Mouse (Mus musculus): Measurements from ENCODE around the gene Nsmf. TPM values are rescaled to one million over a fixed set of nuclear protein-coding genes. Genes with fewer than 3 reads are reported as not detected.

Gene Nsmf
- total RNA-seq, 2 experiments from 2014 or later, result 2.1 to 2.5 TPM

DNA sequence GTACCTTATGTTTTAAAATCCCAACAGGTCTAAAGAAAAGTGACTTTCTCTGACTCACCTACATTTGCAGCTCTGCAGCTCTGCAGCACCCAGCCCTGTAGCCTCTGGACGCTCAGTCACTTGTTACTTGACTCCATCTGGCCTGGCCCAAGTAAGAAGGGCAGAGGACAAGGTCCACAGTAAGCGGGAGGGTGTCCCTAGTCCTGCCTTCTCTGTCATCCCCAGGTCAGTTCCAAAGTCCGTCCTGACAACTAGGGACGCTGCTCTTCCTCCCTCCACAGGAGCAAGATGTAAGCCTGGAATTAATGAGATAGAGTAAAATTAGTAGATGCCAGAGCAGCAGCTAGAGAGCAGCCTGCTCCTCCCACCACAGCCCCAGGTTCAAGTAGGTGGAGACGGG lies 25.9 kb downstream of the Nsmf start, which contains the start of gene Entpd8:
Gene Entpd8 (plus strand): TSS at position 229 of the 400 bp plus-strand sequence.
- ATAC-seq (replicated peaks; ENCODE audit: low FRiP score, poor library complexity, severe bottlenecking), result no peak

DNA sequence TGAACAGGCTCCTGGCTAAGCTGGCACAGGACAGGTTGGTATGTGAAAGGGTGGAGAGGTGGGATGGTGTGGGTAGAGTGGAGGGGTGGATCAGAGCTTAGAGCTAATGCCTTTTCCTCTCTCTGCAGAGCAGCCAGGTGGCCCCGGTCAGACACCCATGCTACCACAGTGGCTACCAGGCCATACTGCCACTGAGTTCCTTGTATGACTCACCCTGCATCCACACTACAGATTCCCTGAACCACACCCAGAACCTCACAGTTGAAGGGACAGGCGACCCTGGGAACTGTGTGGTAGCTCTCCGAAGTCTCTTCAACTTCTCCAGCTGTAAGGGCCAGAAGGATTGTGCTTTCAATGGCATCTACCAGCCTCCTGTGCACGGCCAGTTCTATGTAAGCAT lies 29.5 kb downstream of the Nsmf start:
- ATAC-seq (replicated peaks; ENCODE audit: low FRiP score, poor library complexity, severe bottlenecking), result no peak

DNA sequence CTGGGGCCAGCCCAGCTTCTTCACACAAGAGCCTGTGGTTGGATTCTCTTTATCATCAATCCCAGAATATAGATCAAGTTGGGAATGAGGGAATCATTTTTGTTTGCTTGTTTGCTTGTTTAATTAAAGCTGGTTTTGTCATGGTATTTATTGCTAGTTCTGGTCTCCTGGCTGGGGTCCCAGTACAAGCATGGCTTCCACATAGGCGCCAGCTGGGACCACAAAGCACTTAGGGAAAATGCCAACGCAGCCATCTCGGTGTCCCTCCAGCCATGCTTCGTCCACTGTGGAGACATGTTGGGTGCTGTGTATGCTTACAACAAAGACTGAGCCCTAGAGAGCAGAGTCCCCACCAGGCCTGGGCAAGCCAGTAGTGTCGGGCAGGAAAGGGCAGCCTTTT lies 31.4 kb downstream of the Nsmf start:
- no peak for ATAC-seq (replicated peaks; ENCODE audit: low FRiP score, poor library complexity, severe bottlenecking)

DNA sequence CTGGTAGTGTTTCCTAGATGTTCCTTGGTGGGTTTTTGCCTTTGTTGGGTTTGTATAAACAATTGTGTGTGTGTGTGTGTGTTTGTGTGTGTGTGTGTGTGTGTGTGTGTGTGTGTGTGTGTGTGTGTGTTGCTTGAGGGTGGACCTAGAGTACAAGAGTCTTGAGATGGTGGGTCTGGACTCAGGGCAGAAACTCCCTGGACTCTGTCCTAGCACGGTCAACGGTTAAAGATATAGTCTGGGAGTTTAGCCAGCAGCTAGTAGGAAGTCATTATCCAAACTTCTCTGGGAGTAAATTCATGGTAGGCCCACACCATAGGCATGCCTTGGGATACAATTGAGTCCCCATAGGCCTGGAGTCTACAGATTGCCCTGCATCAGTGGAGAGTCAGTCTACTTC lies 33.7 kb downstream of the Nsmf start:
- ATAC-seq (replicated peaks; ENCODE audit: low FRiP score, poor library complexity, severe bottlenecking), result no peak

DNA sequence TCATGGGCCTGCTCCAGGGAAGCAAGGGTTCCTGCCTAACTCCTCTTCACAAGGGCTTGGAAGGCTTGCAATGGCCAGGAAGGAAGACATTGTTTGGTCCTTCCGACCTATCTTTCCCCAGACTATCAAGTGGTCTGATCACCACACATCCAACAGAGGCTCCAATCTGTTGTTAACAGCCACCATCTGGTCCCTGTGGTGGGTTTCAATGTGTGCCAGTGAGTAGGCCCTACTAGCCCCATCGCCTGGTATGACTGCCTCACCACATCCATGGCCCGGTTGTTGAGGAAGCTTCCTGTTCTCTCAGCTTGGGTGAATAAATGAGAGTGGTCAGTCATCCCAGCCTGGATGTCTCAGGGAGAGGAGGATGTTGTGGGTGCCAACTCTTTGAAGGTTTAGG lies 34.5 kb downstream of the Nsmf start:
- ATAC-seq (replicated peaks; ENCODE audit: low FRiP score, poor library complexity, severe bottlenecking), result no peak

DNA sequence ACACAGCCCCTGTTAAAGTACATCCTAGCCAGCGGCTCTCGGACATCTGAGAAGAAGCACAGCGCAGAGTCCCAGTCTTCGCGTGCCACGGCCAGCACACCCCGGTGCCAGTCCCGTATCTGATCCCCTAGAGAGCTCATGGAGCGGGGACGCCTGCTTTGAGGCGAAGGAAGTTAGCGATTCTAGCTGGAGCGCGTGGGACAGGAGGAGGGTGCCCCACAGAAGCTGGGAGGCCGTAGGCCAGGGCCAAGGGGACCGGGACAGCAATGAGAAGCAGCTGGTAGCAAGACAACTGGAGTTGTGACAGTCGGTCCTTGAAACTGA lies 40.6 kb downstream of the Nsmf start:
- no peak for ATAC-seq (replicated peaks; ENCODE audit: low FRiP score, poor library complexity, severe bottlenecking)

DNA sequence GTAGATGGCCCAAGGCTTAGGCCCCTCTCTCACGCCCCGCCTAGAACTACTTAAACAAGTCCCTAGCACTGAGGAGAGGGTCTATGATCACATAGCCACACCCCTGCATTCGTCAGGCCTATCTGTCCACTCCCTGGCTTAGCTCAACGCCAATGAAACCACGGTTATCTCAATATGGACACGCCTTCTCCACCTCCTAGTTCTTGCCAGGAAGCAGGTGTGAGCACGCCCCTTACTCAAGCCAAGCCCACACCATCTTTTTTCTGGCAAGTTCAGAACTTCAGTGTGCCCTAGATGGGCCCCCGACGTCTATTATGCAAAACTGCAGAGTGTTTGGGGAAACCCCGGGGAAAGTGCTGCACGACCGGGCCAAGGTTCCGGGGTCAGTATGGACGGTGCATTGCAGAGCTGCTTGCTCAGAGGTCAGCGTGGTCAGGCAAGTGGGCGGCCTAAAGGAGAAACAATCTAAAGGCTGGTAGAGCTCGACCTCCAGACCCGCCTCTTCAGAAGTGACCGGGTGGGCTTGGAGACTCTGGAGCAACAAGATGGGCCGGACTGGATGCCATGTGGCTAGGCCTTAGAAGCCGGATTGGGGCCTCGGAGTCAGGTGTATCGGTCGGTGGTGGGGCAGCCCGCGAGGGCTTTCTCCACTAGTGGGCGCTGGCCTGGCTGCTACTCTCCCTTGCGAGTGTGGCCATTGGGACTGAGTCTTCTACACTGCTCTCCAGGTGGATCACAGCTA lies 41.1 kb downstream of the Nsmf start, which contains the start of gene Noxa1:
Gene Noxa1 (minus strand): TSS at position 41 of the 742 bp plus-strand sequence.
- ATAC-seq (replicated peaks; ENCODE audit: low FRiP score, poor library complexity, severe bottlenecking), result 0 out of 2 replicates have a peak, but pooled peaks have one; percentile 8

DNA sequence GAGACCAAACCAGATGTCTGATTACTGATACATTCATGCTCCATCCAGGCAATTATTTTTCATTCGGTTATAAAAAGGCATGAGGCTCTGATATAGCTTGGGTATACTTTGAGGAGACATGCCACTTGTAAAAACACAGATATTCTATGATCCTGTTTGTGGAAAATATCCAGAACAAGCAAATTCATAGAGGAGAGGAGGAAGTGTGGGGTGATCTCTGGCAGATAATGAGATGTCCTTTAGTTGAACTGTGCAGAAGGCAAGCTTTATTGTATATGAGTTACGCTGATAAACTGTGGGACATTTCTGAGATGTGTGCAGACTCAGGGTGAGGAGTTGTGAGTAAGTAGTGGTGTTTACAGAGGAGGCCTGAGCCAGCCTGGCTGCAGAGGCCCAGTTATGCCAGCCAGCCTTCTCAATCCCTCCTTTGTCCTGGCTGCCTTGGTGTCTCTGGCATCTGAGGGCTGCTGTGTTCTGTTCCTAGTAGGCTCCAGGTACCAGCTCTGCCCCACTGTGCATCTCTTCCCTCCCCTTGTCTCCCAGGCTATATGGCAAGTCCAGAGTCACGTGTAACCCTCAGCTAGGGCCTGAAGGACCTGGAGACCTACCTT lies 44.0 kb downstream of the Nsmf start:
- no peak for ATAC-seq (replicated peaks; ENCODE audit: low FRiP score, poor library complexity, severe bottlenecking)

DNA sequence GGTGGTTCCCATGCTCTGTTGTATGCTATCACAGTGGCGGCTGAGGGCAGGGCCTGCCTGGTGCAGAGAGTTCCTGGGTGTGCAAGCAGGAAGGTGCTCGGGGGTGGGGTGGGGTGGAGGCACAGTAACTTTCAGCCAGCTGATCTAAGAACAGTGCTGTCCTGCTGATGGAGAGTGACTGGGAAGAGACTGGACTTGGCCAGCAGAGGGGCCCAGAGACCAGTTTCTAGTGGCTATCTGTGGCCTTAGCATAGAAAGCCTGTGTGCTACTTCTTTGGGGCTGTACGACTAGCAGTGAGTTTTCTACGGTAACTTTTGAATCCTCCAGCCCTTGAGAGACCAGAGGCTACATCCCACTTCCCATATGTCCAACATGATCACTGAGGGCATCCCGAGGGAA lies 44.8 kb downstream of the Nsmf start:
- no peak for ATAC-seq (replicated peaks; ENCODE audit: low FRiP score, poor library complexity, severe bottlenecking)

DNA sequence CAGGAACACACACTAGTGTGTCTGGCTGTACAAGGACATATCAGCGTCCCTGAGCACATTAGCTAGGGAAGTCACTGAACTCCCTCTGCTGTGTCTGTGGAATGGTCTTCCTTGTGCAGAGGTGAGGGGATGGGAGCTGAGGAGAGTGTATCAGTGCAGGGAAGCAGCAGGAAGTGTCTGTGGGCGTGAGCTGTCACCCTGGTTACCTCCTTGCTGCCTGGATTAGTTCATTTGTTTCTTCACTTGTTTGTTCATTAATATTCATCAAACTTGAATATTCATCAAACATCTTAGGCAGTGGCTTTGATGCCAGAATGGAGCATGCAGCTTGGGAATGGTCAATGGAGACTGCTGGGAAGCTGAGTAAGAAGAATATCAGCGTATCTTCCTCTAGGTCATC lies 45.5 kb downstream of the Nsmf start:
- ATAC-seq (replicated peaks; ENCODE audit: low FRiP score, poor library complexity, severe bottlenecking), result no peak

DNA sequence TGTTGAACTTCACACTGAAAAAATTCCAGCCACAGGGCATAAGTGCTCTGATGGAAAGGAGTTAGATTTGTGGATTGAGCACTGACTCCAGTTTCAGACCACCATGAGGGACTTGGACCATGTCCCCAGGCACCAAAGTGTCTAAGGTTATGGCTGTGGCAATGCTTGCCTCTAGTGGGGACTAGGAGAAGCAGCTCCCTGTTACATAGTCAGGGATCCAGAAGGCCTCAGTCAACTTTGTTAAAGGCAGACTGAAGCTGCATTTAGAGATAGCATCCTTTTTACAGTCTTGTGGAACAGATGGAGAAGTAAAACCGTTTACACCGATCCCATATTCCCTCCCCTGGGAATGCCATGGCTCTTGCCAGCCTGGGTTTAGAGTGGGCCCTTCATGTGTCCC lies 50.0 kb downstream of the Nsmf start:
- no peak for ATAC-seq (replicated peaks; ENCODE audit: low FRiP score, poor library complexity, severe bottlenecking)

DNA sequence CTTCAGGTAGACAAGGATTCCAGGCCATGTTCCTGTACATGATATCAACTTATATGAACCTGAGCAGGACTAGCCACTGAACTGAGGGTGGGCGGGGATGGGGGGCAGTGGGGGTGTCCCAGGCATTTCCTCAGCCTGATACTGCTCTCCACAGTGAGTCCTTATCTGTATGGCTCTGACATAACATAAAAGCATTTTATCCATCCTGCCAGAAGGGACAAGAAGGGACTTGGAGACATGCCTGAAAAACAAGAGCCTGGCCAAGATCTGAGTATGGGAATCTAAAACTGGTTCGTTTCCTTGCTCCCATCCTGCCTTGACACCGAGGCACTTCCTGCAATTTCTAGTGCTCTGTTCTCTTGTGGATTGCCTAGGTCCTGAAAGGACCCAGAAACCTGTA lies 51.9 kb downstream of the Nsmf start:
- no peak for ATAC-seq (replicated peaks; ENCODE audit: low FRiP score, poor library complexity, severe bottlenecking)

DNA sequence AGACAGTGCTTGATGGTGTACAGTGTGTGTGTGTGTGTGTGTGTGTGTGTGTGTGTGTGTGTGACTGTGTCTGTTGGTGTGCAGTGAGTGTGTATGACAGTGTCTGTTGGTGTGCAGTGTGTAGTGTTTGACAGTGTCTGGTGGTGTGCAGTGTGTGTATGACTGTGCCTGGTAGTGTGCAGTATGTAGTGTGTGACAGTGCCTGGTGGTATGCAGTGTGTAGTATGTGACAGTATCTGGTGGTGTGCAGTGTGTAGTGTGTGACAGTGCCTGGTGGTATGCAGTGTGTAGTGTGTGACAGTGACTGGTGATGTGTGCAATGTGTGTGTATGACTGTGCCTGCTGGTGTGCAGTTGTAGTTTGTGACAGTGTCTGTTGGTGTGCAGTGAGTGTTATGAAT lies 55.3 kb downstream of the Nsmf start:
- no peak for ATAC-seq (replicated peaks; ENCODE audit: low FRiP score, poor library complexity, severe bottlenecking)

DNA sequence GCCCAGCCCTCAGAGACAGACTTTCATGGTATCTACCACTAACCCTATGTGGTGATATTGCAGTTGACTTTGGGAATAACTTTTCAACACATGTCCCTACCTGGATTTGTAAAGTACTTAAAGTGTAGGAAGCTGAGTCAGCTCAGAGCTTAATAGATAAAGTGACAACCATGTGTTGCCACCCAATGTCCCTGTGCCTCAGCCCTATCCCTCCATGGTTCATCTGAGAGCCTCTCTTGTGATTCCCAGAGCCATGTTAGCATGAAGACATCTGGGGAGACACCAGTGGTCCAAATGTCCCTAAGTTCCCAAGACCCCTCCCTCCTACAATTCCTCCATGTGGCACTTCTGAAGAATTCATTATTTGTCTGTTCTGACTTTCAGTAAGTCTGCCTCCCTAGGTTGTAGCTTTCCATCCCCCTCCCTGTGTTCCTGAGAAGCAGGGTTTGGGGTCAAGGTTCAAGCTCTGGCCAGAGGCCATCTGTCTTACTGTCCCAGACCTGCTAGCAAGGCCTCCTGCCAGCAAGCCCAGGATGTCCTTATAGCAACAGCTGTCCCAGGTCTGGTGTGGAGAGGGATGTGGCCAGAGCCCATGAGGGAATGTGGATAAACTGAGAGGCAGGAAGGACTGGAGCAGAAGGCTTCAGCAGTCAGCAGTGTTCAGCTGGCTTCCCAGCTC lies 56.5 kb downstream of the Nsmf start:
- no peak for ATAC-seq (replicated peaks; ENCODE audit: low FRiP score, poor library complexity, severe bottlenecking)

DNA sequence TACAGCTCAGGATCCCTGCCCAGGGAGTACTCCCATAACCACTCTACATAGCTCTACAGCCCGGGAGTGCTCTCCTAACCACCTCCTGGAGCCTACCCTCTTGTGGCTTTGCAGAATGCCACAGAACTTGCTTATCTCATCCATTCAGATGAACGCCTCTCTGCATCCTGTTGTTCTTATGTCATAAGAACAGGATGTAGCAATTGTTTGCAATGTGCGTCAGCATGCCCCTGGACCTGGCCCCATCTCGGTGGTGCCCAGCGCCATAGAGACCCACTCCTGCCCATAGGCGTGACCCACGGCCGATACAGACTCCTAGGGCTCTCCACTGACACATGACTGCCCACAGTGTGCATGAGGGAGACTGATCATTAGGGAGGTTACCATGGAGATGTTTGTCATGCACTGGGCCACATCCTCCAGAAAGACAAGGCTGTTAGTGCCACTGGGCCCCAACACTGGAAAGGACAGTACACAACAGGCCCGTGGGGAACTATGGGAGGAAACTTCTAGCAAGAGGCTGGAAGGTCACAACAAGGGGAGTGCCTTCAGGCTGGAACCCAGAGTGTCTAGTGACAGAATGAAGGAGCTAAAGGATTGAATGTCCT lies 57.1 kb downstream of the Nsmf start:
- ATAC-seq (replicated peaks; ENCODE audit: low FRiP score, poor library complexity, severe bottlenecking), result no peak

Other genes starting within 250 kb of the Nsmf start
- gene Ehmt1, start 134.7 kb upstream of the Nsmf start, total RNA-seq (2015; ENCODE audit: low replicate concordance), result 13.8 and 36.0 TPM in 2 replicates
- gene Ehmt1, start 134.7 kb upstream of the Nsmf start, total RNA-seq (2017; ENCODE audit: low replicate concordance), result 60.5 and 74.0 TPM in 2 replicates
- gene Arrdc1, start 119.1 kb upstream of the Nsmf start, total RNA-seq (2015; ENCODE audit: low replicate concordance), result 6.3 and 9.0 TPM in 2 replicates
- 7.7 and 8.4 TPM in 2 replicates for gene Arrdc1, start 119.1 kb upstream of the Nsmf start, total RNA-seq (2017; ENCODE audit: low replicate concordance)
- 3.2 and 4.6 TPM in 2 replicates for gene Zmynd19, start 104.6 kb upstream of the Nsmf start, total RNA-seq (2015; ENCODE audit: low replicate concordance)
- 6.6 and 13.7 TPM in 2 replicates for gene Zmynd19, start 104.6 kb upstream of the Nsmf start, total RNA-seq (2017; ENCODE audit: low replicate concordance)
- 6.5 and 16.3 TPM in 2 replicates for gene Dph7, start 92.0 kb upstream of the Nsmf start, total RNA-seq (2015; ENCODE audit: low replicate concordance)
- 2.8 and 6.1 TPM in 2 replicates for gene Dph7, start 92.0 kb upstream of the Nsmf start, total RNA-seq (2017; ENCODE audit: low replicate concordance)
- gene Mrpl41, start 79.3 kb upstream of the Nsmf start, total RNA-seq (2015; ENCODE audit: low replicate concordance), result 31.9 and 38.6 TPM in 2 replicates
- gene Mrpl41, start 79.3 kb upstream of the Nsmf start, total RNA-seq (2017; ENCODE audit: low replicate concordance), result 37.8 and 40.9 TPM in 2 replicates
- gene Pnpla7, start 78.3 kb upstream of the Nsmf start, total RNA-seq (2015; ENCODE audit: low replicate concordance), result 37.3 and 37.8 TPM in 2 replicates
- 30.0 and 37.0 TPM in 2 replicates for gene Pnpla7, start 78.3 kb upstream of the Nsmf start, total RNA-seq (2017; ENCODE audit: low replicate concordance)
- gene Entpd8, start 25.9 kb downstream of the Nsmf start, total RNA-seq (2015; ENCODE audit: low replicate concordance), result not detected in 2 replicates
- gene Entpd8, start 25.9 kb downstream of the Nsmf start, total RNA-seq (2017; ENCODE audit: low replicate concordance), result not detected in 2 replicates
- gene Noxa1, start 40.8 kb downstream of the Nsmf start, total RNA-seq (2015; ENCODE audit: low replicate concordance), result not detected in 2 replicates
- not detected in 2 replicates for gene Noxa1, start 40.8 kb downstream of the Nsmf start, total RNA-seq (2017; ENCODE audit: low replicate concordance)
- gene Nrarp, start 126.4 kb downstream of the Nsmf start, total RNA-seq (2015; ENCODE audit: low replicate concordance), result 0.42 TPM in 1 of 2 replicates, not detected in the other
- 0.64 and 3.0 TPM in 2 replicates for gene Nrarp, start 126.4 kb downstream of the Nsmf start, total RNA-seq (2017; ENCODE audit: low replicate concordance)
- 2.9 and 5.4 TPM in 2 replicates for gene Tor4a, start 142.5 kb downstream of the Nsmf start, total RNA-seq (2015; ENCODE audit: low replicate concordance)
- 0.30 and 2.2 TPM in 2 replicates for gene Tor4a, start 142.5 kb downstream of the Nsmf start, total RNA-seq (2017; ENCODE audit: low replicate concordance)
- 13.0 and 34.4 TPM in 2 replicates for gene Nelfb, start 157.1 kb downstream of the Nsmf start, total RNA-seq (2015; ENCODE audit: low replicate concordance)
- 15.2 and 29.9 TPM in 2 replicates for gene Nelfb, start 157.1 kb downstream of the Nsmf start, total RNA-seq (2017; ENCODE audit: low replicate concordance)
- gene Stpg3, start 160.3 kb downstream of the Nsmf start, total RNA-seq (2015; ENCODE audit: low replicate concordance), result not detected in 2 replicates
- gene Stpg3, start 160.3 kb downstream of the Nsmf start, total RNA-seq (2017; ENCODE audit: low replicate concordance), result not detected in 2 replicates
- gene Fam166a, start 164.4 kb downstream of the Nsmf start, total RNA-seq (2015; ENCODE audit: low replicate concordance), result not detected in 2 replicates
- not detected in 2 replicates for gene Fam166a, start 164.4 kb downstream of the Nsmf start, total RNA-seq (2017; ENCODE audit: low replicate concordance)
- 940 and 950 TPM in 2 replicates for gene Tubb4b, start 170.3 kb downstream of the Nsmf start, total RNA-seq (2015; ENCODE audit: low replicate concordance)
- gene Tubb4b, start 170.3 kb downstream of the Nsmf start, total RNA-seq (2017; ENCODE audit: low replicate concordance), result 826 and 920 TPM in 2 replicates
- not detected in 2 replicates for gene Slc34a3, start 180.0 kb downstream of the Nsmf start, total RNA-seq (2015; ENCODE audit: low replicate concordance)
- gene Slc34a3, start 180.0 kb downstream of the Nsmf start, total RNA-seq (2017; ENCODE audit: low replicate concordance), result not detected in 2 replicates
- gene Rnf224, start 182.4 kb downstream of the Nsmf start, total RNA-seq (2015; ENCODE audit: low replicate concordance), result not detected in 2 replicates
- gene Rnf224, start 182.4 kb downstream of the Nsmf start, total RNA-seq (2017; ENCODE audit: low replicate concordance), result not detected in 2 replicates
- not detected in 2 replicates for gene Rnf208, start 187.9 kb downstream of the Nsmf start, total RNA-seq (2015; ENCODE audit: low replicate concordance)
- not detected in 2 replicates for gene Rnf208, start 187.9 kb downstream of the Nsmf start, total RNA-seq (2017; ENCODE audit: low replicate concordance)
- gene Cysrt1, start 188.1 kb downstream of the Nsmf start, total RNA-seq (2015; ENCODE audit: low replicate concordance), result not detected in 2 replicates
- not detected in 2 replicates for gene Cysrt1, start 188.1 kb downstream of the Nsmf start, total RNA-seq (2017; ENCODE audit: low replicate concordance)
- gene AL732309.1, start 192.5 kb downstream of the Nsmf start, total RNA-seq (2015; ENCODE audit: low replicate concordance), result 4.0 and 4.6 TPM in 2 replicates
- not detected in 2 replicates for gene AL732309.1, start 192.5 kb downstream of the Nsmf start, total RNA-seq (2017; ENCODE audit: low replicate concordance)
- 11.9 and 18.9 TPM in 2 replicates for gene Tmem203, start 201.1 kb downstream of the Nsmf start, total RNA-seq (2015; ENCODE audit: low replicate concordance)
- 1.8 and 8.5 TPM in 2 replicates for gene Tmem203, start 201.1 kb downstream of the Nsmf start, total RNA-seq (2017; ENCODE audit: low replicate concordance)
- 1.1 TPM in 1 of 2 replicates, not detected in the other for gene Tprn, start 208.3 kb downstream of the Nsmf start, total RNA-seq (2015; ENCODE audit: low replicate concordance)
- 1.0 and 2.2 TPM in 2 replicates for gene Tprn, start 208.3 kb downstream of the Nsmf start, total RNA-seq (2017; ENCODE audit: low replicate concordance)
- 114 and 128 TPM in 2 replicates for gene Ssna1, start 218.1 kb downstream of the Nsmf start, total RNA-seq (2015; ENCODE audit: low replicate concordance)
- gene Ssna1, start 218.1 kb downstream of the Nsmf start, total RNA-seq (2017; ENCODE audit: low replicate concordance), result 46.2 and 81.0 TPM in 2 replicates
- 34.6 and 55.8 TPM in 2 replicates for gene Anapc2, start 218.1 kb downstream of the Nsmf start, total RNA-seq (2015; ENCODE audit: low replicate concordance)
- 29.7 and 40.0 TPM in 2 replicates for gene Anapc2, start 218.1 kb downstream of the Nsmf start, total RNA-seq (2017; ENCODE audit: low replicate concordance)
- not detected in 2 replicates for gene Tmem210, start 233.8 kb downstream of the Nsmf start, total RNA-seq (2015; ENCODE audit: low replicate concordance)
- gene Tmem210, start 233.8 kb downstream of the Nsmf start, total RNA-seq (2017; ENCODE audit: low replicate concordance), result not detected in 2 replicates
- gene Lrrc26, start 235.6 kb downstream of the Nsmf start, total RNA-seq (2015; ENCODE audit: low replicate concordance), result not detected in 2 replicates
- not detected in 2 replicates for gene Lrrc26, start 235.6 kb downstream of the Nsmf start, total RNA-seq (2017; ENCODE audit: low replicate concordance)

Measured in erythroid progenitor cell, adult 5-6 weeks (primary cell).